Comparison of ENCODE assay signal across 9 mouse cellular contexts in genomic region chr4:106614180-106614797, GRCm38 (mm10). TPM values are rescaled to one million over a fixed set of nuclear protein-coding genes. Genes with fewer than 3 reads are reported as not detected.
A peak's percentile ranks its signal among the peaks of the same experiment; 100 is the strongest.
DNase-seq lines count a peak whose midpoint lies in the region; ATAC-seq and TF ChIP-seq lines count a peak whose summit lies in the region.
"Had no signal": no experiment of that assay in that cellular context is flagged by ENCODE, and none has a peak within 500 bp of the region (broad histone marks: within the 10 kb centered on the region; RNA-seq: fewer than 3 reads in every experiment).

No protein-coding gene starts in this region.

- peaks cover 56% of the 10 kb centered on the region for H3K4me1 ChIP-seq in E14TG2a.4 (replicated peaks; ENCODE audit: low read depth, low read length)
- H3K4me1 ChIP-seq in forebrain, embryonic 11.5 days (replicated peaks; ENCODE audit: control insufficient read depth, insufficient read depth, low read length): 0 out of 2 replicates have a peak, but pooled peaks cover 3% of the 10 kb centered on the region
- peaks cover 28% of the 10 kb centered on the region for H3K4me1 ChIP-seq in liver, embryonic 16.5 days (ENCODE audit: control insufficient read depth, low read depth, low read length)
- 0 out of 2 replicates have a peak, but pooled peaks cover 3% of the 10 kb centered on the region for H3K4me1 ChIP-seq in neural tube, embryonic 14.5 days (ENCODE audit: control insufficient read depth, insufficient read depth, low read length)

- no peak overlapping the region for H3K27ac ChIP-seq in forebrain, embryonic 11.5 days (ENCODE audit: low read depth, low read length)
- H3K27ac ChIP-seq in liver, embryonic 16.5 days (ENCODE audit: low read length): peak overlapping the region; percentile 53; the same call in 1 of the 2 replicates
- no peak overlapping the region for H3K27ac ChIP-seq in neural tube, embryonic 14.5 days (ENCODE audit: low read depth, low read length)

- H3K9me3 ChIP-seq in E14TG2a.4 (ENCODE audit: low read length): no peaks in the 10 kb centered on the region
- no peaks in the 10 kb centered on the region for H3K9me3 ChIP-seq in forebrain, embryonic 11.5 days (ENCODE audit: control insufficient read depth, low read length)
- H3K9me3 ChIP-seq in liver, embryonic 16.5 days (replicated peaks; ENCODE audit: control insufficient read depth, low read length): no peaks in the 10 kb centered on the region
- H3K9me3 ChIP-seq in neural tube, embryonic 14.5 days (ENCODE audit: control insufficient read depth, low read length): no peaks in the 10 kb centered on the region

- no peak overlapping the region for H3K9ac ChIP-seq in forebrain, embryonic 11.5 days (ENCODE audit: low read length)
- peak overlapping the region; percentile 43 for H3K9ac ChIP-seq in liver, embryonic 16.5 days (ENCODE audit: low read depth, low read length)
- no peak overlapping the region for H3K9ac ChIP-seq in neural tube, embryonic 14.5 days (replicated peaks; ENCODE audit: low read depth, low read length)

- WGBS in forebrain, embryonic 11.5 days: 41% methylated on average over 7 of the region's 7 CpGs
- 46% methylated on average over 7 of the region's 7 CpGs for WGBS in liver, embryonic 16.5 days (ENCODE audit: insufficient replicate concordance)
- 43% methylated on average over 7 of the region's 7 CpGs for WGBS in neural tube, embryonic 14.5 days

- no peak overlapping the region for H3K4me2 ChIP-seq in forebrain, embryonic 11.5 days (ENCODE audit: low read depth, low read length, severe bottlenecking)
- peak overlapping the region; percentile 42 for H3K4me2 ChIP-seq in liver, embryonic 16.5 days (ENCODE audit: low read depth, low read length)
- no peak overlapping the region for H3K4me2 ChIP-seq in neural tube, embryonic 14.5 days (ENCODE audit: low read depth, low read length)

- peak; percentile 78 for ATAC-seq in forebrain, embryonic 11.5 days (replicated peaks; ENCODE audit: low FRiP score)
- peak; percentile 59 for ATAC-seq in liver, embryonic 16.5 days (ENCODE audit: low read depth)
- peak; percentile 89 for ATAC-seq in neural tube, embryonic 14.5 days (ENCODE audit: low read depth)

- peak; percentile 62 for DNase-seq in c-Kit-positive CD71-positive TER-119-positive erythroid progenitor cells, embryonic 14.5 days (ENCODE audit: low spot score)
- DNase-seq in forebrain, embryonic 11.5 days (ENCODE audit: low spot score): peak; percentile 84
- peak; percentile 70 to 80 for DNase-seq in heart, postnatal 10 days
- DNase-seq in kidney, postnatal 4 days: peak; percentile 83 to 84
- peak; percentile 63 to 75 for DNase-seq in thymus, adult 18-20 months

- H3K27me3 ChIP-seq in E14TG2a.4 (ENCODE audit: insufficient read depth, low read length): no peaks in the 10 kb centered on the region
- H3K27me3 ChIP-seq in forebrain, embryonic 11.5 days (ENCODE audit: control insufficient read depth, insufficient read depth, low read length): no peaks in the 10 kb centered on the region
- peaks cover 22% of the 10 kb centered on the region for H3K27me3 ChIP-seq in liver, embryonic 16.5 days (ENCODE audit: control insufficient read depth, insufficient read depth, low read depth, low read length)
- no peaks in the 10 kb centered on the region for H3K27me3 ChIP-seq in neural tube, embryonic 14.5 days (ENCODE audit: control insufficient read depth, insufficient read depth, low read length)

- H3K36me3 ChIP-seq in E14TG2a.4 (ENCODE audit: insufficient read depth, low read length): no peaks in the 10 kb centered on the region
- H3K36me3 ChIP-seq in forebrain, embryonic 11.5 days (ENCODE audit: control insufficient read depth, insufficient read depth, low read length): no peaks in the 10 kb centered on the region
- H3K36me3 ChIP-seq in liver, embryonic 16.5 days (ENCODE audit: control insufficient read depth, insufficient read depth): no peaks in the 10 kb centered on the region
- H3K36me3 ChIP-seq in neural tube, embryonic 14.5 days (ENCODE audit: control insufficient read depth, insufficient read depth, low read length): no peaks in the 10 kb centered on the region

- intact Hi-C loops in heart, postnatal 10 days (cut with DNase I): loop anchor here (1.0 to 10.0 kb wide), 3 partner anchors 94 to 550 kb away; partner anchors contain the start of gene Acot11

- TF ChIP-seq CTCF in E14TG2a.4 (conservative IDR thresholded peaks at IDR 0.05; ENCODE audit: low read length): peak; percentile 92

- peak overlapping the region; percentile 61; the same call in 1 of the 2 replicates for H3K4me3 ChIP-seq in E14TG2a.4 (replicated peaks; ENCODE audit: low read length)
- no peak overlapping the region for H3K4me3 ChIP-seq in forebrain, embryonic 11.5 days (ENCODE audit: low read depth, low read length)
- 0 out of 2 replicates have a peak overlapping the region, but pooled peaks have one; percentile 4 for H3K4me3 ChIP-seq in liver, embryonic 16.5 days (ENCODE audit: low read depth, low read length)
- no peak overlapping the region for H3K4me3 ChIP-seq in neural tube, embryonic 14.5 days (ENCODE audit: low read depth, low read length)

RNA-seq across cellular contexts. Expression of gene Lexm, which starts 2.8 kb away (rescaled TPM):
- polyA plus RNA-seq in forebrain, embryonic 11.5 days (2014; fragmentation: Nextera tagmentation; extraction: Ambion mirVana): 0.21 and 0.35 TPM in 2 replicates
- not detected for total RNA-seq in heart, postnatal 10 days (2021)
- not detected in 2 replicates for polyA plus RNA-seq in liver, embryonic 16.5 days (2015; fragmentation: Nextera tagmentation; extraction: Ambion mirVana)
- not detected in 2 replicates for polyA plus RNA-seq in neural tube, embryonic 14.5 days (2014; fragmentation: Nextera tagmentation; extraction: Ambion mirVana)
- total RNA-seq: gastrocnemius, postnatal 36 days had no signal

RNA-seq across cellular contexts. Expression of gene Ttc22, which starts 7.9 kb away (rescaled TPM):
- 0.07 TPM in 1 of 2 replicates, not detected in the other for polyA plus RNA-seq in forebrain, embryonic 11.5 days (2014; fragmentation: Nextera tagmentation; extraction: Ambion mirVana)
- total RNA-seq in heart, postnatal 10 days (2021): under 1 TPM; 0.17 to 0.35 TPM
- 0.04 and 0.22 TPM in 2 replicates for polyA plus RNA-seq in liver, embryonic 16.5 days (2015; fragmentation: Nextera tagmentation; extraction: Ambion mirVana)
- polyA plus RNA-seq in neural tube, embryonic 14.5 days (2014; fragmentation: Nextera tagmentation; extraction: Ambion mirVana): 1.7 and 3.0 TPM in 2 replicates
- total RNA-seq: gastrocnemius, postnatal 36 days had no signal

RNA-seq across cellular contexts. Expression of gene Pars2, which starts 36.6 kb away (rescaled TPM):
- 13.3 and 13.9 TPM in 2 replicates for polyA plus RNA-seq in forebrain, embryonic 11.5 days (2014; fragmentation: Nextera tagmentation; extraction: Ambion mirVana)
- 1 to 10 TPM; 4.2 to 5.0 TPM for total RNA-seq in heart, postnatal 10 days (2021)
- 4.9 and 5.4 TPM in 2 replicates for polyA plus RNA-seq in liver, embryonic 16.5 days (2015; fragmentation: Nextera tagmentation; extraction: Ambion mirVana)
- 8.8 and 9.9 TPM in 2 replicates for polyA plus RNA-seq in neural tube, embryonic 14.5 days (2014; fragmentation: Nextera tagmentation; extraction: Ambion mirVana)

RNA-seq across cellular contexts. Expression of gene Dhcr24, which starts 53.5 kb away (rescaled TPM):
- 29.3 and 30.6 TPM in 2 replicates for polyA plus RNA-seq in forebrain, embryonic 11.5 days (2014; fragmentation: Nextera tagmentation; extraction: Ambion mirVana)
- 1 to 10 TPM; 6.9 to 8.4 TPM for total RNA-seq in heart, postnatal 10 days (2021)
- 7.7 and 8.1 TPM in 2 replicates for polyA plus RNA-seq in liver, embryonic 16.5 days (2015; fragmentation: Nextera tagmentation; extraction: Ambion mirVana)
- 24.0 and 24.3 TPM in 2 replicates for polyA plus RNA-seq in neural tube, embryonic 14.5 days (2014; fragmentation: Nextera tagmentation; extraction: Ambion mirVana)

Comparison
In these comparisons a context has a peak if more than half of its experiments do, and no peak if none do; other contexts are left out.
1. H3K4me3 ChIP-seq: peak in E14TG2a.4 (single experiment) and liver, embryonic 16.5 days (single experiment); none in forebrain, embryonic 11.5 days (single experiment) and neural tube, embryonic 14.5 days (single experiment).
2. Peak in every context shown above with its lines, with median percentiles within 50 percentile points of each other: DNase-seq and ATAC-seq.